8 mouse cellular contexts compared by ENCODE assay signal in genomic region chr12:70974441-70975266, GRCm38 (mm10). TPM values are rescaled to one million over a fixed set of nuclear protein-coding genes. Genes with fewer than 3 reads are reported as not detected.
A peak's percentile ranks its signal among the peaks of the same experiment; 100 is the strongest.
DNase-seq lines count a peak whose midpoint lies in the region; ATAC-seq and TF ChIP-seq lines count a peak whose summit lies in the region.

Psma3 (plus strand) TSS chr12:70974621.

- peak within 1 kb of the TSS; percentile 99 for H3K27ac ChIP-seq in heart, embryonic 12.5 days (ENCODE audit: poor library complexity, severe bottlenecking)
- peak within 1 kb of the TSS; percentile 100 for H3K27ac ChIP-seq in kidney, postnatal 0 days
- H3K27ac ChIP-seq in liver, embryonic 11.5 days (ENCODE audit: low read depth, low read length) = peak within 1 kb of the TSS; percentile 89
- H3K27ac ChIP-seq in stomach, embryonic 14.5 days (ENCODE audit: low read length) = peak within 1 kb of the TSS; percentile 98

- H3K9me3 ChIP-seq in heart, embryonic 12.5 days (replicated peaks) = no peaks in the 10 kb centered on the region
- no peaks in the 10 kb centered on the region for H3K9me3 ChIP-seq in kidney, postnatal 0 days (replicated peaks; ENCODE audit: low read length)
- H3K9me3 ChIP-seq in liver, embryonic 11.5 days (ENCODE audit: control insufficient read depth, low read length) = no peaks in the 10 kb centered on the region
- H3K9me3 ChIP-seq in stomach, embryonic 14.5 days (ENCODE audit: control insufficient read depth, low read depth, low read length) = no peaks in the 10 kb centered on the region

- peak within 1 kb of the TSS; percentile 96 for H3K4me3 ChIP-seq in heart, embryonic 12.5 days
- peak within 1 kb of the TSS; percentile 97 for H3K4me3 ChIP-seq in kidney, postnatal 0 days (replicated peaks; ENCODE audit: low read depth, low read length)
- peak within 1 kb of the TSS; percentile 76 for H3K4me3 ChIP-seq in liver, embryonic 11.5 days (ENCODE audit: low read depth, low read length)
- H3K4me3 ChIP-seq in stomach, embryonic 14.5 days (ENCODE audit: low read depth, low read length) = peak within 1 kb of the TSS; percentile 97

- peak within 1 kb of the TSS; percentile 90 for H3K4me2 ChIP-seq in heart, embryonic 12.5 days
- peak within 1 kb of the TSS; percentile 57 for H3K4me2 ChIP-seq in kidney, postnatal 0 days (ENCODE audit: low read length)
- peak within 1 kb of the TSS; percentile 77 for H3K4me2 ChIP-seq in liver, embryonic 11.5 days
- peak within 1 kb of the TSS; percentile 42 for H3K4me2 ChIP-seq in stomach, embryonic 14.5 days (replicated peaks; ENCODE audit: low read depth, low read length)

- H3K36me3 ChIP-seq in heart, embryonic 12.5 days = peaks cover 19% of the 10 kb centered on the region
- H3K36me3 ChIP-seq in kidney, postnatal 0 days (ENCODE audit: insufficient read depth, low read length) = peaks cover 11% of the 10 kb centered on the region; the same call in 1 of the 2 replicates
- H3K36me3 ChIP-seq in liver, embryonic 11.5 days (ENCODE audit: control insufficient read depth, insufficient read depth, low read length) = peaks cover 12% of the 10 kb centered on the region
- peaks cover 12% of the 10 kb centered on the region for H3K36me3 ChIP-seq in stomach, embryonic 14.5 days (ENCODE audit: control insufficient read depth, insufficient read depth, low read length)

- H3K27me3 ChIP-seq in heart, embryonic 12.5 days (replicated peaks) = no peaks in the 10 kb centered on the region
- H3K27me3 ChIP-seq in kidney, postnatal 0 days (ENCODE audit: insufficient read depth, low read length) = no peaks in the 10 kb centered on the region
- no peaks in the 10 kb centered on the region for H3K27me3 ChIP-seq in liver, embryonic 11.5 days (replicated peaks; ENCODE audit: control insufficient read depth, insufficient read depth, low read length)
- no peaks in the 10 kb centered on the region for H3K27me3 ChIP-seq in stomach, embryonic 14.5 days (ENCODE audit: control insufficient read depth, insufficient read depth, low read length)

- peak within 1 kb of the TSS; percentile 99 for H3K9ac ChIP-seq in heart, embryonic 12.5 days
- peak within 1 kb of the TSS; percentile 98 for H3K9ac ChIP-seq in kidney, postnatal 0 days (ENCODE audit: low read depth, low read length)
- peak within 1 kb of the TSS; percentile 97 for H3K9ac ChIP-seq in liver, embryonic 11.5 days (ENCODE audit: low read depth, low read length)
- peak within 1 kb of the TSS; percentile 97 for H3K9ac ChIP-seq in stomach, embryonic 14.5 days (replicated peaks; ENCODE audit: low read depth, low read length)

- peak; percentile 98 for DNase-seq in CD4-positive helper T cell, adult 2 months (ENCODE audit: low read depth, low spot score)
- DNase-seq in brain, embryonic 18.5 days (ENCODE audit: low read depth, low spot score) = peak; percentile 92
- DNase-seq in kidney, postnatal 0 days (ENCODE audit: low spot score) = peak; percentile 97
- peak; percentile 89 for DNase-seq in liver, embryonic 11.5 days (ENCODE audit: low spot score)
- peak; percentile 96 for DNase-seq in naive thymus-derived CD4-positive, alpha-beta T cell, adult 2 months (ENCODE audit: low read depth)

- peaks cover 8% of the 10 kb centered on the region for H3K4me1 ChIP-seq in heart, embryonic 12.5 days (replicated peaks)
- H3K4me1 ChIP-seq in kidney, postnatal 0 days (replicated peaks; ENCODE audit: insufficient read depth, low read length) = peaks cover 8% of the 10 kb centered on the region
- H3K4me1 ChIP-seq in liver, embryonic 11.5 days (replicated peaks; ENCODE audit: control insufficient read depth, insufficient read depth, low read length) = peaks cover 7% of the 10 kb centered on the region
- H3K4me1 ChIP-seq in stomach, embryonic 14.5 days (ENCODE audit: control insufficient read depth, insufficient read depth, low read length) = peaks cover 9% of the 10 kb centered on the region; the same call in 1 of the 2 replicates

- ATAC-seq in erythroid progenitor cell, adult 5-6 weeks (replicated peaks; ENCODE audit: low FRiP score, poor library complexity, severe bottlenecking) = peak; percentile 94
- ATAC-seq in heart, embryonic 12.5 days (ENCODE audit: insufficient number of reproducible peaks, low FRiP score) = peak; percentile 99
- peak; percentile 98 for ATAC-seq in kidney, postnatal 0 days (replicated peaks; ENCODE audit: low FRiP score, low read depth)
- ATAC-seq in liver, embryonic 11.5 days (replicated peaks; ENCODE audit: low FRiP score) = peak; percentile 99
- peak; percentile 98 for ATAC-seq in stomach, embryonic 14.5 days (ENCODE audit: insufficient number of reproducible peaks, insufficient read depth, low FRiP score, low read depth)

- under 1% methylated on average over 71 of the region's 71 CpGs for WGBS in heart, embryonic 12.5 days
- under 1% methylated on average over 71 of the region's 71 CpGs for WGBS in kidney, postnatal 0 days
- WGBS in liver, embryonic 11.5 days = under 1% methylated on average over 70 of the region's 71 CpGs
- WGBS in stomach, embryonic 14.5 days = under 1% methylated on average over 71 of the region's 71 CpGs

- TF ChIP-seq CTCF in kidney, postnatal 0 days (IDR thresholded peaks at IDR 0.05; ENCODE audit: low read depth) = peak; percentile 27; the same call in 1 of the 2 replicates

RNA-seq across cellular contexts. Expression of gene Psma3, which starts in this region (rescaled TPM):
- 161 and 236 TPM in 2 replicates for total RNA-seq in erythroid progenitor cell, adult 5-6 weeks (2015; ENCODE audit: low replicate concordance)
- total RNA-seq in erythroid progenitor cell, adult 5-6 weeks (2017; ENCODE audit: low replicate concordance) = 151 and 160 TPM in 2 replicates
- polyA plus RNA-seq in heart, embryonic 12.5 days (2016; fragmentation: Nextera tagmentation; extraction: Ambion mirVana) = 421 and 431 TPM in 2 replicates
- polyA plus RNA-seq in kidney, postnatal 0 days (2015; fragmentation: Nextera tagmentation; extraction: Ambion mirVana) = 606 and 634 TPM in 2 replicates
- 602 and 638 TPM in 2 replicates for polyA plus RNA-seq in liver, embryonic 11.5 days (2014; fragmentation: Nextera tagmentation; extraction: Ambion mirVana)
- 587 and 595 TPM in 2 replicates for polyA plus RNA-seq in stomach, embryonic 14.5 days (2014; fragmentation: Nextera tagmentation; extraction: Ambion mirVana)

Comparison
In these comparisons a context has a peak if more than half of its experiments do, and no peak if none do; other contexts are left out.
1. Peak in every context shown above with its lines: DNase-seq, ATAC-seq, H3K4me3 ChIP-seq and H3K27ac ChIP-seq.